Mouse (Mus musculus): ENCODE measurements around the gene Rln1. TPM values are rescaled to one million over a fixed set of nuclear protein-coding genes. Genes with fewer than 3 reads are reported as not detected.
A peak's percentile ranks its signal among the peaks of the same experiment; 100 is the strongest.

Rln1 gene
- polyA plus RNA-seq, 1 experiment from 2014 or later, result 0.51 TPM

DNA sequence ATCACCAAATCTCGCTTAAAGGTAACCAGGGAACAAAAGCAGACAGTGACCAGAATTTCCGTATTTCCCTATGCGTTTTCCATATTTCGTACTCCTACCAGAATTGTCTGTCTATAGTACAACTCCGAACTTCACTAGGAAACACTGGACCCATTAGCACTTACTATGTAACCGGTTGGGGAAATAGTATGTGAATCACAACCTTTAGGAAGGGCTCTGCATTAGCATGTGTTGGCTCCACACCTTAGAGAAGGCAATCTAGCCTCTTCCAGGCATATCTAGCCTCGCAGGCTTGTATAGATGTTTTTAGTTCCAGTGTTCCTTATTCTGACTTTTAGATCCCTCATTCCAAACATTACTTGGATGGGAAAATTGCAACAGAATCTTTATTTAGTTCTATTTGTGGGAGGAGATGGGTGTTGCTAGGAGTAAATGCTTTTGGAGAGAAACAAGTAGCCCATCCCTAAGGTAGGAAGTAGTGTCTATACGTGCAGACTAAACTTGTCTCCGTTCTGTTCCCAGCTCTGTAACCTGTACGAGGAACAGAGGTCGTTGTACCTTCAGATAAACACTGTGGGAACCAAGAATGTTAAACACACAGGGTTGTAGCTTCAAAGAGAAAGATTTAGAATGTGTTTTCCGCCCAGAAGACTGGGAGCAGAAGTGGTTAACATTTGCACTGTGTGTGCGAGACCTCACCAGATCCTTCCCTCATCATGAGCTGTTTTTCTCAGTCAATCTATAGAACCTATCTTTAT, 27.9 kb upstream of the Rln1 start:
- no peak for DNase-seq (ENCODE audit: low spot score)

DNA sequence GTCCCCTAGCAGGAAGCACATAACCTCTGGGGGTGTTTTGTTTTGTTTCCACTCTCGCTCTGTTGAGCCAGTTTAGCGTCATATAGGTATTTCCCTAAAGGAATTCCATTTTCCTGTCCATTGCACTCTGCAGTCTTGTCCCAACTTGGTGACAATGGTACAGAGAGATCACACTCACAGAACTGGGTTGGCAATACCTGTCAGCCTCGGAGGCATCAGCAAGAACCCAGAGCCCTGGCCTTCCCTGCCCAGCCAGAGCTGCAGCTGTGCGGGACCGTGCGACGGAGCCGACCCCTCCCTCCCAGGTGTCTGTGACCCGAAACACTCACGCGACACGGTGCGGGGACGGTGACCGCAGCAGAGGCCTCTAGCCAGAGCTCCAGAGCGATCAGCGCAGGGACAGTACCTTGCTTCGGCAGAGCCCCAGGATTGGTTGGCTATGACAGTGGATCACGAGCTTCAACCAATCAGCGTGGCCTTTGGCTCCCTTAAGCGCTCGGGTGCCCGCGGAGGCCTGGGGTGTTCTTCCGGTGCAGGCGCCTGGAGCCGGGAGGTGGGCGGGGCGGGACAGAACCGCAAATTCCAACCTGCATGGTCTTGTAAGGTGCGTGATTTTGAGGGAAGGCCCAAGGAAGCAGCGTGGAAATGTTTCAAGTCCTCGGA, 27.1 kb upstream of the Rln1 start:
- DNase-seq (ENCODE audit: low spot score), result peak; percentile 94

DNA sequence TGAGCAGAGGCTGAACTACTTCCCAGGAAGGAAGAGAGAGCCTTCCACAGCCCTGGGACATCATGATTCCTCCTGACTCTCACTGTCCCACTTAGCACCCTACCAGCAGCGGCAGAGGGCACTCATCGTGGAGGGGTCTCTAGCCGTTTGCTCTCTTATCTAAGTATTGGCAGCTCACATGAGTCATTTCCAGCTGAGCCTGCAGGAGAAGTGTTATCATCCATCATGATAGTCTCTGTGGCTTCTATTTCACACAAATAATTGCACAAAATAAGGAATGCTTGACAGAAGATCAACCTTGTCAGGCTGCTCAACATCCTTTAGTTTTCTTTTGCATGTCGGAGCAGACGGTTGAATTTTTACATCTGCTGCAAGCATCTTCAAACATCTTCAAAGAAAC, 25.8 kb upstream of the Rln1 start:
- no peak for DNase-seq (ENCODE audit: low spot score)

DNA sequence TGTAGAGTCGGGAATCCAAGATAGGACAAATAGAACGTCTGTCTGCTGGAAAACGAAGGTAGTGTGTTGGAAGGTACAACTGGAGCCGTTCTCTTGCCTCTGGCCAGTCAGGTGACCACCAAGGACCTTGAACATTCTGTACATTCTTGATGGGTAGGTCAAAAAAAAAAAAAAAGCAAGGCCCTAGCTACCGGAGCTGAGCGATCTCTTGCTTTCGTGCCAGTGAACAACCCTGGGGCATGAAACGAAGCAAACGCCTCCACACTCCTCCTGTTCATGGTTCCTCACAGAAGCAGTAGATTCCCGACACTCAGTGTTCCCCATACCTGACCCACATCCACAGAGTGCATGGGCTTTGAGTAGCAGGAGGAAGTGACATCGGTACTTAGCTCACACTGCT, 21.8 kb upstream of the Rln1 start:
- DNase-seq (ENCODE audit: low spot score), result no peak

DNA sequence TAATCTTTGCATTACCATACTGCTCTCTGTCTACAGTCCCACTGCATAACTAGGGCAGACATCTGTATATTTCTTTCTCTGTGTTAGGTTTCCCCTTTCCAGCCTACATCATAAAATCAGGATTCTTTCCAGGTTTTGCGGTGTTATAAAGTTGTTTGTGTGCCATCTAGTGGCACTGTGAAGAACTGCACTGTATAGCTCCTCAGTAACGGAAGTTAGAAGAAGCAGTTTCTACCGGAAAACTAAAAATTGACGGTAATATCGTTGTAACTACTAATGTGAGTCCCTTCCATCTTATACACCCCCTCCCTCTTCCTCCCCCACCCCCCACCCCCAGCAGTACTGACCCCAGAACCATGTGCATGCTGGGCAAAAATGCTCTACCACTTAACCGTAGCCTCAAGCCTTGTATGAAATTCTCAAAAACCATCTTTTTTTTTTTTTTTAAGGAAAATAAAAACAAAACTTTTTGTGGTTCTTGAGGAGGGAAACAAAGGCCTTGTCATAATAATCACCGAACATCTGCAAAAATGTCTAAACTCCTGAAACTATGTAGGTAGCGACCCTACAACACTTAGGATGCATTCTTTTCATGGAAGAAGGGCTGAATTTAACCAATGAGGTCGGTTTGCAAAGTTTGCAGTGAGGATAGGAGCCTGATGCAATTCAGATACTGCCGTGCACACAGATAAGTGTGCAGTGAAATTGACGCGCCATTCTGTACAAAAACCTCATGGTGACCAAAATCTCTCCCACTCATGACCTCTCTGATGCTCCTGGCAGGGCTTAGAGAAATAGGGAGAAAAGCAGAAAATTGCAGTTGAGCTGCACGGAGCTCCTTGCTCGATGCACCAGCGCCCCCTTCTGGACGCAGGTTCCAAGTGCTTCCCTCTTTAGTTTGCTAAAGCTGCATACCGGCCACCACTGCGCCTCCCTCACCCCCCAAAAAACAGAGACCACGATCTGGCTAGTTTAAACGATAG, 20.7 kb upstream of the Rln1 start:
- DNase-seq (ENCODE audit: low spot score), result peak; percentile 90

DNA sequence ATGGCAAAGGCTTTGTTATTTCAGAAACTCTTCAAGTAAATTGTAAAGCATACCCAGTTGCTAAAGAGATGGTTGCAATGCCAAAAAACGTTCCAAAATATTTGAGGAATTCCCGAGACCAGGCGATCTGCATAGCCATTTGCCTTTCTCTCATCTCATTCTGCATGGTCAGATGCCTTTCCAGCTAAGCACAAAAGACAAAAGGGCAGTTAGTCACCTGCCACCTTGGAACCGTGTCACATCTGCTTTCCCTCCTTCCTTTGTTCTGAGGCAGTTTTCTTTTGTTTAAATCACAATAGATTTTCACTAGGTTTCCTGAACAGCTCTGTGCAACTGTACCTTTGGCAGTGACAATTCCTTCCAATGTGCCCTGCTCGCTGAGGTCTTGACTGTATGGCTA, 16.5 kb upstream of the Rln1 start:
- DNase-seq (ENCODE audit: low spot score), result no peak

DNA sequence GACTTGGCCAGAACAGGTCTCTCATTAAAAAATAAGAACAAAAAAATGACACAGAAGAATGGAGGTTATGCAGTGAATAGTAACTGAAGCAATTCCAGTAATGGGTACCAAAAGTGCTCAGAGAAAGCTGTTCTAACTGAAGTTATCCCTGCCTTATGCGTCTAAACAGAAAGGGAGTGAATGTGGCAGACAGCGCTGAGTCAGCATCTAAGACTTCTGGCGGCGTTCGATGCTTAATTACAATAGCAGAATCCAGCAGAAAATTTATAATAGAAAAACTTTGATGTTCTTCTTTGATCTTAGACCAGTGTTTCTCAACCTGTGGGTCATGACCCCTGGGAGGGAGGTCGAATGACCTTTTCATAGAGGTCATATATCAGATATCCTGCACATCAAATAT, 11.2 kb upstream of the Rln1 start:
- no peak for DNase-seq (ENCODE audit: low spot score)

DNA sequence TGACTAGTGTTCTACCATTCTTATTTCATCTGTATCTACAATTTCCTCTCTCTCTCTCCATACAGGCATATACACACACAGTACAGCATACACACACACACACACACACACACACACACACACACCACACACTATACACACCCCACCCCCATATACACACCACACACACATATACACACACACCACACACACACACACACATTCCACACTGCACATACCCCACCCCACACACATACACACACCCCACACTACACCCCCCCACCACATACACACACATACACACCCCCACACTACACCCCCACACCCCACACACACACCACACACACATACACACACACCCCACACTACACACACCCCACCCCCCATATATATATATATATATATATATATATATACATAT, 10.4 kb upstream of the Rln1 start:
- DNase-seq (ENCODE audit: low spot score), result no peak

DNA sequence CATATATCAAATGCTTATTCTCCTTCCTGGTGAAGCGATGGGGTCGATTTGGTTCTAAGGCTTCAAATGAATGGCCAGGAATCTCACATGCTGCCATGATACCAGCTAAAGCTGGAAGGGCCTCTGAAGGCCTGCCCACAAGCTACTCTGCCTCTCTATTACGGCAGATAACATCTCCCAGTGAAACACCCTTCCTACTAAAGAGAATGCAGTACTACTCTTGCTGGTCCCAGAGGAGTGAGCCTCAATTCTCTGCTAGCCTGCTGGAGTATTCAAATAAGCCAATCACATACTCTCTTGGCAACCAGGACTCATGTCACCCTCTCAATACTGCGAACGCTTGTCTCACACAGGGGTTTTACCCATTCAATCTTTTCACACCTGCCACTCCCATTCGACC, 7.8 kb upstream of the Rln1 start:
- DNase-seq (ENCODE audit: low spot score), result no peak

DNA sequence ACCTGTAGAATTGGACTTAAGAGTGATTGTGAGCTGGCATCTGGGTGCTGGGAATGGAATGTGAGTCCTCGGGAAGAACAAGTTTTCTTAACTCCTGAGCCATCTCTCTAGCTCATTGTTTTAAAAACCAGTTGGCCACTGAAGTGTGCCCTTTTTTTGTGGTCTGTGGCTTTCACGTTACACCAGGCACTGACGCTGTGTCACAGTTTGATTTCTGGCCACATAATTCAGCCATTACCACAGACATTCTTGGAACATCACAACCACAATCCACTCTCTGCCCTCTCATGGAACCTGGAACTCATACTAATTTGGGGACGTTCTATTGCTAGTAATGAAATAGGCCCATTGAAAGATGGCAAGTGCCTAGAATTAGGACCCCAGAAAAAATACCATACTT, 6.6 kb upstream of the Rln1 start:
- no peak for DNase-seq (ENCODE audit: low spot score)

DNA sequence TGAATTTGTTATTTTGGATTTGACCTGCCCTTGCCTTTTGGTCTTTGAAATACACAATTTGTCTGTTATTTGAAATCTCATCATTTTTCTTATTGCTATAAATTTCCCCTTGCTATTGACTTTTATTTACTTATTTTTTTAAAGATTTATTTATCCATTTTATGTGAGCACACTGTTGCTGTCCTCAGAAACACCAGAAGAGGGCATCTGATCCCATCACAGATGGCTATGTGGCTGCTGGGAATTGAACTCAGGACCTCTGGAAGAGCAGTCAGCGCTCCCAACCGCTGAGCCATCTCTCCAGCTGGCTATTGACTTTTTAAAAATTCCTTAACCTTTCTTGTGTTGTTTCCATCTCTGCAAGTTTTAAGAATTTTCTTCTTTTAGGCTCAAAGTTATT, 2.2 kb upstream of the Rln1 start:
- no peak for DNase-seq (ENCODE audit: low spot score)

DNA sequence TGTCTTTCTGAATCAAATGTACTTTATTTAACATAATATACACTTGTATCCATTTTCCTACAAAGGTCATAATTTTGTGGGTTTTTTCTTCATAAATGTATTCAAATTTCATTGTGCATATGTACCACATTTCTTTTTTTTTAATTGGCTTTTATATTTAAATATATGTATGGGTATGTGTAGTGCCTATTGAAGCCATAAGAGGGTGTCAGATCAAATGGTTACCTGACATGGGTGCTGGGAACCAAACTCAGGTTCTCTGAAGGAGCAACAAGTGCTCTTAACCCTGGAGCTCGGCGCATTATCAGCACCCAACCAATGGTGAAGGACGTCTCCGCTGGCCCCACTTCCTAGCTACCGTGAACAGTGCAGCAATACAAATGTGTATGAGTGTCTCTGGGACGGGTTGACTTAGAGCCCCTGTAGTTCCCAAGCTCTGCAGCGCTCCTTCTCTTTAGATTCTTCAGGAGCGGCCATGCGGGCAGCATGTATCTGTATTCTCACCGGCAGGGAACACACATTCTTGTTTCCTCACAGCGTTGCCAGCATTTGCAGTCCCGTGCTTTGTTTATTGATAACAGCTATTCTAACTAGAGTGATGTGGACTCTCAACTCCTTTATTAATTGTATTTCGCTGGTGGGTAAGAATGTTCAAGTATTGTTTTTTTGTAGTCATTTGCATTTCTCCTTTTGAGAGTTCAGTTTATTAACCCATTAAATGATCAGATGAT, 7.5 kb downstream of the Rln1 start:
- no peak for DNase-seq (ENCODE audit: low spot score)

DNA sequence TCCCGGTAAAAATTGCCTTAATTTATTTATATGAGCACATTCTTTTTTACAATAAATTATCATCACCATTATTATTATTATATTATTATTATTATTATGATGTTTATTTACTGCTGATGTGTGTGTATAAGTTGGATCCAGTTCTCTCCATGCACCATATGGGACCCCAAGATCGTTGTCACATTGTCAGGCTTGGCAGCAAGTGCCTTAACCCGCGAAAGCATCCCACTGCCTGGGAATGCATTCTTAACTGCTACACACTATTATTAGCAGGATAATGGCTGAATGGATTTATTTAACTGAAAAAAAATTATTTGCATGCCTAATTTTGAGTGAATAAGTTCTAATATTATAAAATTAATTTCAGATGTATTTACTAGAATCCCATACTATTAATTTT, 8.1 kb downstream of the Rln1 start:
- no peak for DNase-seq (ENCODE audit: low spot score)

DNA sequence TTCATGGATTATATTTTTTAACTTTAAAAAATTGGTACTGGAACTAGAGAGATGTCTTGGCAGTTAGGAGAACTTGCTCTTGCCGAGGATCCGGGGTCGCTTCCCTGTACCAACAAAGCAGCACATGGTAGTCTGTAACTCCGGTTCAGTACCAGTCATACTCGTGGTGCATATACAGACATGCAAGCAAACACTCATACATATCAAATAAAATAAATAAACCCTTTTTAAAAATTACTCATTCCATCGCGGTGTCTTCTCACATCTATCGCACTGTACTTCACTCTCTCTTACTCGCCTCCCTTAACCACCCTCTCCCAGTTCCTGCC, 8.7 kb downstream of the Rln1 start:
- DNase-seq (ENCODE audit: low spot score), result no peak

DNA sequence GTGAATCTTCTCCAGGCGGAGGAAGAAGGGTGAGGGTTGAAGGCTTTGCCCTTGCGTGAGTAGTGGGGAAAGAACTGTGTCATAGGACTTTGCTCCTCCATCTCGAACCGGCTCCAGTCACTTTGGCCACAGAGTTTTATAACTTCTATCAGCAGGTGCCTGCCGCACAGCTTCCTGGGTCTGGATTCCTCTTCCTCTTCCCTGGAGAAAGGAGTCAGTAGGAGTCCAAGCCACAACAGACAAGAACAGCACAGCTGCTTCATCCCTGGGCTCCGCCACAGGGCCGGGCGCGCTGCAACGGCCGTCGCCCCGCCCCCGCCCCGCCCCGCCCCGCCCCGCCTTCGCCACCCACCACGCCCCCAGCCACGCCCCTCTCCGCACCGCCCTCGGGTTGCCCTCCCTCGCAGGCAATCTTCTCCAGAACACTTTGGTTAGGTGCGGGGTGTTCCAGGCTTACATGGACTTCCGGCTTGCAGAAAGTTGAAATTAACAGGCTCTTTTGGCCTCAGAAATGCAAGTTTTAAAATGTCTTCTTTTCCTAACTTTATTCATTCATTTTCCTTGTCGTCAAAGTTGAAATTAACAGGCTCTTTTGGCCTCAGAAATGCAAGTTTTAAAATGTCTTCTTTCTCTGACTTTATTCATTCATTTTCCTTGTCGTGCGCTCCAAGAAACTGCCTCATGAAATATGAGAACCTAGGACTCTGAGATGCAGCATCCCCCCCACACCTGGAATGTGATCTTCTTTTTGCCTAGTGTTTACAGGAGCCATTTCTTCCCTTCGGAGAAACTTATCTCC, 9.2 kb downstream of the Rln1 start, which contains the start of gene Insl6:
Gene Insl6, minus strand, starts transcription at position 304 of the 799 bp plus-strand sequence.
- peak; percentile 69 for DNase-seq (ENCODE audit: low spot score)

DNA sequence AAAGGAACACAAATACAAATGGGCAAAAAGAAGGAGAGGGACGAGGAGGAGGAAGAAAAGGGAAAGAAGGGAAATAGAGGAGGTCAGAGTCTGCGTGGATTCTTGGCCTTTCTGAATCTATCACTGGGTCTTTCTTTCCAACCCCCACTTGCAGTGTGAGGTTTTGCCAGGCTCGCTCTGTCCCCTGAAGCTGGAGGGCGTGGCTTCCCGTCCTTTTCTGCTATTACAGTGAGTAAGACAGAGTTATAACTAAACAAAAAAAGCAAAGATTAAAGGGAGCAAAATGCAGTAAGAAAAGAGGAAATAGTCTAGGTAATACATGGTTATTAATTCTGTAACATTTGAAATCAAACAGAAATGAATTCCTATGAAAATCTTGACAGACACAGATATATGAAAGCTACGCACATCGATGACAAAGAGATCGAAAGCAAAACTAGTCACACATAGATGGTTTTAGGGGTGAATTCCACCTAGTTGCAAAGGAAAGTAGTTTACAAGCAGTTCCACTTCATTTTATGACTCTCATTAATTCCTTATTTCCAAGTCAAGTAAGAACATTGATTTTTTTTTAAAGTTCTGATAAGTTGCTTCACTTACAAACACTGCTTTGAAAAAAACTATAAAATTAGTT, 10.9 kb downstream of the Rln1 start:
- no peak for DNase-seq (ENCODE audit: low spot score)

DNA sequence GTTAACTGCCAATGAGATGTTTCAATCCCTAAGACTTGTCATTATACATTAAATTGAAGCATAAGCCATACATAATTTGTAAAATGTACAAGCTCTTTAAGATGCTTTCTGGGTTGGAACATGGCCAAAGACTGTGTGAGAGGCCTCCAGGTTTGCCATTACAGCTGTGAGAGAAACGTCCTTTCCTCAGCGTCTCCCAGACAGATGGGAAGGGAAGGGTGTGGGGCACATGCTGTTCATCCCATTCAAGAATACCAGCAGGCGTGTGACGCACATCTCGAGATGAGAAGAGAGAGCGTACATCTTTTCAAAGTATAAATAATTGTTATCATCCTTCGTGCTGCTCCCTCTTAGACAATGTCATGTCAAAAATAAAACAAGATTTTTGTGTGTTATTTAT, 21.8 kb downstream of the Rln1 start:
- no peak for DNase-seq (ENCODE audit: low spot score)

DNA sequence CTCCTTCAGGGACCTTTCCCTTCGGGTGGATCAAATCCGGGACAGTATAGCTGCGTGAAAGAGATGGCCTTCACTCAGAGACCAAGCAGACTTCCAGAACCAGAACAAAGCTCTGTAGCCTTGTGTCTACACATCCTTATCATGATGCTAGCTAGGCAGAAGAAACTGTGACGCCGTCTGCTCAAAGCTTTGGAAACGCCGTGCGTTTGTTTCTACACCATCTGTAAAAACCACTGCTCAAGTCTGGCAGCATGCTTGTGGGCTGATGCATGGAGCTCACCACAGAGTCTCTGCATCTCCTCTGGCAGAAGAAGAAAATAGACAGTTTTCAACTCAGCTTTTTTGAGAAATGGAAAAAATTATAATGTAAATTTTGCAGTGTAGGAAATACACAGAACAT, 22.7 kb downstream of the Rln1 start:
- no peak for DNase-seq (ENCODE audit: low spot score)

DNA sequence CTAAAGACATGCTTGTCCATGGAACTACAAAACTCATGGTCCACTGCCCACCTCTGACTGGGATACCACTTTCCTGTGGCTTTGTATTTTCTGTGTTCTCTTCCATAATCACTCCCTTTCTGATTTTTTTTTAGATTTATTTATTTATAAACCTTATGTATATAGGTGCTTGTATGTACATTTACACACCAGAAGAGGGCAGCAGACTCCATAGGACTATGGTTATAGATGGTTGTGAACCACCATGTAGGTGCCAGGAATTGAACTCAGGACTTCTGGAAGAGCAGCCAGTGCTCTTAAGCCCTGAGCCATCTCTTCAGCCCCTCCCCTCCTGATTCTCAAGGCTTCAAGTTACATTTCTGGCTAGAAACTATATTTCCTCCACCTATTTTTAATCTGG, 25.6 kb downstream of the Rln1 start:
- DNase-seq (ENCODE audit: low spot score), result no peak

DNA sequence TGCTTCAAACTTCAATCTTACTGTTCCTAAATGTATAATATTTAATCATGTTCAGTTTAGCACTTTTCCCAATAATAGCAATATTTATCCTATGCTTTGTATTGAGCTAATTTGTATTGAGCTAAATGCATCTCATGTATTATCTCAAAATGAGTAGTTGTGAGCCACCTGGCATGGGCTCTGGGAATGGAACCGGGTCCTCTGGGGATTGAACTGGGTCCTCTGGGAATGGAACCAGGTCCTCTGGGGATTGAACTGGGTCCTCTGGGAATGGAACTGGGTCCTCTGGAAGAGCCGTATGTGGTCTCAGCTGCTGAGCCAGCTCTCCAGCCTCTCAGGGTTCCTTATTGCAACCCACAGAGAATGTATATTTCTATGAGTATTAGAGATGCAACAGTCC, 32.4 kb downstream of the Rln1 start:
- DNase-seq (ENCODE audit: low spot score), result no peak

All from thymus, postnatal 0 days (tissue).